Mouse (Mus musculus): Measurements from ENCODE around the gene Ccdc97. TPM values are rescaled to one million over a fixed set of nuclear protein-coding genes. Genes with fewer than 3 reads are reported as not detected.
A peak's percentile ranks its signal among the peaks of the same experiment; 100 is the strongest.

The Ccdc97 gene
- polyA plus RNA-seq, 1 experiment from 2014 or later: 11.9 TPM

DNA sequence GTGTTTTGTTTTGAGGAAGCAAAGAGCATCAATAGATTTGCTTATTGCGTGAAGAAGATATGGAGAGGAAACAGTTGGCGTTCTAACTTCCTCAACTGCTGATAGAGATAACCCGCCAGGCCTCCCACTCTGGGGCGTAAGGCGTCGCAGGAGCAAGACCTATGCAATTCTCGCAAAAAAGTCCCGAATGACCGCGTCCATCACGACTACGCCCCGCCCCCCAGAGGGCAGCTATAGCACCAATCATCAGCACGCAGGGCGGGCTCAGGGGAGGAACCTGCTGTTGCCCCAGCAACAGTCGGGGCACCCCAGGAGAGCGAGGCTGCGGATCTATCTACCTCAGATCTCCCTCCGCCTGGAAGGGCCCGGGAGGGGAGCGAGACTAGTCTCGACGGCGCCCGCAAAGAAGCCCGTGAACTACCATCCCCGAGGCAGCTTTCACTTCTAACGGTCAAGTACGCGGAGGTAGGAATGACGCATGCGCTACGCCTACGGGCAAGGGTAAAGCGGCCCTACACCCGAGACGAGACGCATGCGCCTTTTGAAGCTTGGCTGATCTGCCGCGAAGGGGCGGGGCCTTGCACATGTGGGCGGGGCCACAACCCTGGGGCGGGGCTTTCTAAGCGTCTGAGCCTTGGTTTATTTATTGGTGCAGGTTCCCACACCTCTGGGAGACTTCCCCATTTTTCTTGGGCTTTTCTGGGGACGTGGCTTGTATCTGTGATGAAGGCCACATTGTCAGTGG, 38.2 kb downstream of the Ccdc97 start, which contains the start of gene B9d2:
B9d2 (plus strand) TSS at position 267 of the 745 bp plus-strand sequence.
- Histone ChIP-seq H3K4me1 (ENCODE audit: control insufficient read depth, low read depth, low read length) (peaks cover 47% of the 10 kb centered on the region), H3K4me2 (ENCODE audit: low read depth, low read length) (peak within 1 kb of the TSS; percentile 86), H3K9me3 (replicated peaks; ENCODE audit: control insufficient read depth, low read length) (no peaks in the 10 kb centered on the region), H3K36me3 (ENCODE audit: control insufficient read depth, insufficient read depth) (no peaks in the 10 kb centered on the region), H3K27ac (ENCODE audit: low read length) (peak within 1 kb of the TSS; percentile 97), H3K9ac (ENCODE audit: low read depth, low read length) (peak within 1 kb of the TSS; percentile 81), H3K27me3 (ENCODE audit: control insufficient read depth, insufficient read depth, low read depth, low read length) (peaks cover 2% of the 10 kb centered on the region; the same call in 1 of the 2 replicates), H3K4me3 (ENCODE audit: low read depth, low read length) (peak within 1 kb of the TSS; percentile 85)
- ATAC-seq (ENCODE audit: low read depth): peak; percentile 96
- under 1% methylated on average over 46 of the region's 46 CpGs for whole genome bisulfite sequencing (ENCODE audit: insufficient replicate concordance)

DNA sequence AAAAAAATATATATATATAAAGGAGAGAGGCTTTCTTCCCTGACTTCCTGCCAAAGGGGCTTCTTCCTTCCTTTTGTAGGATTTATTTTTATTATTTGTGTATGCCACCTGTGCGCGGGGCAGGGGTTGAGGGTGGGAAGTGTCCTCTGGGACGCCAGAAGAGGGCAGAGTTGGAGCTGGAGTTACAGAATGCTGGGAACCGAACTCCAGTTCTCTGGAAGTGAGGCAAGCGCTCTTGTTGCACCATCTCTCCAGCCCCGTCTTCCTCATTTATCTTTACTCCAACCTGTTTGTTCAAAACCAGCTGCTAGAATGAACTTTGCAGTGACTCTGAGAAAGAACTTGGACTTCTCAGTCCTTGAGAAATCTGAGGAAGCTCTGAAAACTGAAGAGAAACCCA, 38.9 kb downstream of the Ccdc97 start:
- Histone ChIP-seq H3K4me2 (ENCODE audit: low read depth, low read length) (peak overlapping the region; percentile 86), H3K27ac (ENCODE audit: low read length) (peak overlapping the region; percentile 97), H3K27me3 (ENCODE audit: control insufficient read depth, insufficient read depth, low read depth, low read length) (peaks cover 9% of the 10 kb centered on the region), H3K9me3 (replicated peaks; ENCODE audit: control insufficient read depth, low read length) (no peaks in the 10 kb centered on the region), H3K4me1 (ENCODE audit: control insufficient read depth, low read depth, low read length) (peaks cover 44% of the 10 kb centered on the region), H3K4me3 (ENCODE audit: low read depth, low read length) (peak overlapping the region; percentile 85), H3K9ac (ENCODE audit: low read depth, low read length) (peak overlapping the region; percentile 63), H3K36me3 (ENCODE audit: control insufficient read depth, insufficient read depth) (no peaks in the 10 kb centered on the region)
- no peak for ATAC-seq (ENCODE audit: low read depth)
- WGBS (ENCODE audit: insufficient replicate concordance): 1% methylated on average over 6 of the region's 6 CpGs

- 80% methylated on average over 7 of the region's 7 CpGs for WGBS (ENCODE audit: insufficient replicate concordance)
- no peak for ATAC-seq (ENCODE audit: low read depth)
- peaks cover 22% of the 10 kb centered on the region for H3K27me3 ChIP-seq (ENCODE audit: control insufficient read depth, insufficient read depth, low read depth, low read length)
- H3K9me3 ChIP-seq (replicated peaks; ENCODE audit: control insufficient read depth, low read length): no peaks in the 10 kb centered on the region
- H3K9ac ChIP-seq (ENCODE audit: low read depth, low read length): no peak overlapping the region
- no peak overlapping the region for H3K27ac ChIP-seq (ENCODE audit: low read length)
- no peaks in the 10 kb centered on the region for H3K36me3 ChIP-seq (ENCODE audit: control insufficient read depth, insufficient read depth)
- H3K4me1 ChIP-seq (ENCODE audit: control insufficient read depth, low read depth, low read length): peaks cover 29% of the 10 kb centered on the region
- H3K4me3 ChIP-seq (ENCODE audit: low read depth, low read length): no peak overlapping the region
- H3K4me2 ChIP-seq (ENCODE audit: low read depth, low read length): no peak overlapping the region
These were observed 41.9 kb downstream of the Ccdc97 start for GRCm38 (mm10) chr7:25677013-25677412.

DNA sequence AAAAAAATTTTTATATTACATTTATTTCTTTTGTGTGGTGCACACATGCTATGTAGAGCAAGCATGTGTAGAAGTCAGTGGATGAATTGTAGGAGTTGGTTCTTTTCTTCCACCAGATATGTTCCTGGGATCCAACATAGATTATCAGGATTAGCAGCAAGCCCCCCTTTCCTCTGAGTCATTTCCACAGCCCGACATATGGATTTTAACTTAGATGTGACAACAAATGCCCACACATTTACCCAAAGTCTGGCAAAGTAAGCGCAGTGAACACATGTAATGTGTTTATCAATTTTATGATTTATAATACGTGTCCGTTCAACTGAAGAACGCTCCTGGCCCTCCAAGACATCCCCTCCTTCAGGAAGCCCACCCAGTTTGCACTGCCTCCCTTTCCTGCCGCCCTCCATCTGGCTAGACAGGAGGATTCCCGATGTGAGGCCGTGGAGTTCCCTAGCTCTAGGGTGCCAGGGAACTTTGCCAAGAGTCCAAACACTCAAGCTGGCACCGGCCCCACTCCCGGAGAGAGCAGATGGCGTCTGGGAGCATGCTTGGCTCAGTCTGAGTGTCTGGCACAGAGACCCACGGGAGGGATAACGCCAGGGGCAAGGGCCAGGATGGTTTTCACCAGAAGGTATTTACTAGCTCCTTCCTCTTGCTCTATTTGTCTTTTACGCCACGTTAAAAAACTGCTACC, 42.7 kb downstream of the Ccdc97 start:
- Histone ChIP-seq H3K9ac (ENCODE audit: low read depth, low read length) (no peak overlapping the region), H3K9me3 (replicated peaks; ENCODE audit: control insufficient read depth, low read length) (no peaks in the 10 kb centered on the region), H3K4me3 (ENCODE audit: low read depth, low read length) (no peak overlapping the region), H3K36me3 (ENCODE audit: control insufficient read depth, insufficient read depth) (no peaks in the 10 kb centered on the region), H3K4me1 (ENCODE audit: control insufficient read depth, low read depth, low read length) (peaks cover 23% of the 10 kb centered on the region), H3K27ac (ENCODE audit: low read length) (no peak overlapping the region), H3K27me3 (ENCODE audit: control insufficient read depth, insufficient read depth, low read depth, low read length) (peaks cover 22% of the 10 kb centered on the region), H3K4me2 (ENCODE audit: low read depth, low read length) (no peak overlapping the region)
- ATAC-seq (ENCODE audit: low read depth): no peak
- 70% methylated on average over 15 of the region's 15 CpGs for WGBS (ENCODE audit: insufficient replicate concordance)

DNA sequence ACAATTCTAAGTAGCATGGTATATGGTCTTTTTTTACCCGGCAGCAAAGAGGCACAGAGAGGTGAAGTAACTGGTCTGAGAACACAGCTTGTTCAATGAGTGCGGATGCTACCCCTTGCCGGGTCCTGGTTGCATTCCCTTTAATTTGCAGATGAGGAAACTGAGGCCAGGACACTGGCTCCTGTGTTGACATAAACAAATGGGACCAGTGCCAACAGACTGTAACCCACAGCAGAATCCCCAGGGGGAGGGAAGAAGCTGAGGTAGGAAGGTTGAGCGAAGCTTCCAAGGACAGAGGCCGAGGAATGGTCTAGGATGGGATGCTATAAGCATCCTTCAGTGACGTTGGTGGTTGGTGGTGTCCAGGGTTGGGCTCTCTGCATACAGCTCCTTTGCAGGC, 43.5 kb downstream of the Ccdc97 start:
- H3K9me3 ChIP-seq (replicated peaks; ENCODE audit: control insufficient read depth, low read length): no peaks in the 10 kb centered on the region
- peaks cover 22% of the 10 kb centered on the region for H3K27me3 ChIP-seq (ENCODE audit: control insufficient read depth, insufficient read depth, low read depth, low read length)
- no peak overlapping the region for H3K9ac ChIP-seq (ENCODE audit: low read depth, low read length)
- no peak overlapping the region for H3K4me2 ChIP-seq (ENCODE audit: low read depth, low read length)
- no peak overlapping the region for H3K4me3 ChIP-seq (ENCODE audit: low read depth, low read length)
- H3K4me1 ChIP-seq (ENCODE audit: control insufficient read depth, low read depth, low read length): peaks cover 20% of the 10 kb centered on the region
- H3K36me3 ChIP-seq (ENCODE audit: control insufficient read depth, insufficient read depth): no peaks in the 10 kb centered on the region
- WGBS (ENCODE audit: insufficient replicate concordance): 61% methylated on average over 6 of the region's 6 CpGs
- no peak overlapping the region for H3K27ac ChIP-seq (ENCODE audit: low read length)
- ATAC-seq (ENCODE audit: low read depth): no peak

- Histone ChIP-seq H3K9me3 (replicated peaks; ENCODE audit: control insufficient read depth, low read length) (no peaks in the 10 kb centered on the region), H3K27me3 (ENCODE audit: control insufficient read depth, insufficient read depth, low read depth, low read length) (peaks cover 22% of the 10 kb centered on the region), H3K4me2 (ENCODE audit: low read depth, low read length) (peak within 1 kb of the TSS; percentile 55), H3K4me3 (ENCODE audit: low read depth, low read length) (peak within 1 kb of the TSS; percentile 43), H3K36me3 (ENCODE audit: control insufficient read depth, insufficient read depth) (no peaks in the 10 kb centered on the region), H3K27ac (ENCODE audit: low read length) (no peak within 1 kb of the TSS), H3K4me1 (ENCODE audit: control insufficient read depth, low read depth, low read length) (peaks cover 14% of the 10 kb centered on the region), H3K9ac (ENCODE audit: low read depth, low read length) (no peak within 1 kb of the TSS)
- WGBS (ENCODE audit: insufficient replicate concordance): 1% methylated on average over 29 of the region's 29 CpGs
- 0 out of 2 replicates have a peak, but pooled peaks have one; percentile 15 for ATAC-seq (ENCODE audit: low read depth)
These were observed 44.1 kb downstream of the Ccdc97 start, which contains the start of gene Tmem91 for GRCm38 (mm10) chr7:25674719-25675300. TSS of gene Tmem91 (minus strand) at chr7:25675166.

- ATAC-seq (ENCODE audit: low read depth): no peak
- WGBS (ENCODE audit: insufficient replicate concordance): 11% methylated on average over 9 of the region's 9 CpGs
- H3K4me1 ChIP-seq (ENCODE audit: control insufficient read depth, low read depth, low read length): peaks cover 11% of the 10 kb centered on the region
- H3K9ac ChIP-seq (ENCODE audit: low read depth, low read length): no peak overlapping the region
- peak overlapping the region; percentile 43 for H3K4me3 ChIP-seq (ENCODE audit: low read depth, low read length)
- H3K36me3 ChIP-seq (ENCODE audit: control insufficient read depth, insufficient read depth): no peaks in the 10 kb centered on the region
- H3K27me3 ChIP-seq (ENCODE audit: control insufficient read depth, insufficient read depth, low read depth, low read length): peaks cover 22% of the 10 kb centered on the region
- H3K9me3 ChIP-seq (replicated peaks; ENCODE audit: control insufficient read depth, low read length): no peaks in the 10 kb centered on the region
- H3K27ac ChIP-seq (ENCODE audit: low read length): no peak overlapping the region
- peak overlapping the region; percentile 55 for H3K4me2 ChIP-seq (ENCODE audit: low read depth, low read length)
These were observed 44.6 kb downstream of the Ccdc97 start for GRCm38 (mm10) chr7:25674297-25674696.

DNA sequence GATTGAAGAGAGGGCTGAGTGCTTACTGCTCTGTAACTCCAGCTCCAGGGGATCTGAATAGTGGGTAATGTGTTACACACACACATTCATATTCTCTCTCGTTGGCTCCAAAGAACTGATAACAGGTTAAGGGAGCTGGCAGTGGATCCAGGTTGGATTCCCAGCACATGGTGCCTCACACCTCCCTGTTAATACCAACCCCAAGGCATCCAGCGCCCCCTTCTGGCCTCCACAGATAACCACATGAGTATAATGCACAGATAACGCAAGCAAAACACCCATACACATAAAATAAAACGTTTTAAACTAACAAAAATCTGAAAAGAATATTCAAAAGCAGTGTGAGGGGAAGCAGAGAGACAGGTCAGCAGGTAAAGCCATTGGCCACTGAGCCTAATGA, 46.4 kb downstream of the Ccdc97 start:
- Histone ChIP-seq H3K4me2 (ENCODE audit: low read depth, low read length) (no peak overlapping the region), H3K27ac (ENCODE audit: low read length) (no peak overlapping the region), H3K27me3 (ENCODE audit: control insufficient read depth, insufficient read depth, low read depth, low read length) (peaks cover 22% of the 10 kb centered on the region), H3K9me3 (replicated peaks; ENCODE audit: control insufficient read depth, low read length) (no peaks in the 10 kb centered on the region), H3K4me1 (ENCODE audit: control insufficient read depth, low read depth, low read length) (peaks cover 9% of the 10 kb centered on the region), H3K9ac (ENCODE audit: low read depth, low read length) (no peak overlapping the region), H3K36me3 (ENCODE audit: control insufficient read depth, insufficient read depth) (no peaks in the 10 kb centered on the region; the same call in 1 of the 2 replicates), H3K4me3 (ENCODE audit: low read depth, low read length) (no peak overlapping the region)
- no peak for ATAC-seq (ENCODE audit: low read depth)
- 49% methylated on average over 4 of the region's 4 CpGs for WGBS (ENCODE audit: insufficient replicate concordance)
